Mouse (Mus musculus) adrenal gland, adult (tissue): Measurements from ENCODE around the gene Wdr43.

Experiments
- DNase-seq, 2 experiments: peaks; one replicate each; pipeline ENCODE4 v3.0.0; 2022 to 2023; ENCODE audit warnings: low spot score in 1 of 2; ENCODE audit not compliant: inconsistent age in 2 of 2

The Wdr43 gene

DNA sequence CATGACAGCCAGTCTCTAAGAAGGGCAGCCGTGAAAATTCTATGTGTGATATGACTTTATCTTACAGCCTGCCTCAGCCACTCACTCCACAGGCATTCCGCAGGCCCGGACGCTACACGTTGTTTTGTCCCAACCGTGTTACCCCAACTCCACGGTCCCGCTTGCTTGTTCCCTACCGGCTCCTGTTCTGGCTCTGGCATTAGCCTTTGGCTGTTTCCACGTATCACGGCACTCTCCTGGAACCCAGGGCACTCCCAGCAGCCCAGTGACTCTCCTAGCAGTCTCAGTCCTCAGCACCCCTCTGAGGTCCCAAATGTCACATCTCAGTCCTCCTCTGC, 82.9 kb downstream of the Wdr43 start:
- DNase-seq, result no peak

DNA sequence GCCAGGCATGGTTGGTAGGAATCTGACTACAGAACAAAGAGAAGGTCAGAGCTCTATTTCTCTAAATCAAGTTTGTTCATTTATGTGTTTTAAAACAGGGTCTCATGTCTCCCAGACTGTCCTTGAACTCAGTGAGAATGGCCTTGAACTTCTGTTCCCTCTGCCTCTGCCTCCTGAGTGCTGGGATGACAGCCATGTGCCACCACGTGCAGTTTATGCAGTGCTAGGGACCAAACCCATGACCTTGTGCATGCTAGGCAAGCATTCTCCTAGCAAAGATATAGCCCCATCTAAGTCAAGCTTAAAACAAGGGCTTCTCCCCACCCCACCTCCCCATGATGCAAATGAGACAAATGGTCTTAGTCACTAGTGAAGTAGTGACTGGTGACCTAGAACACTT, 89.4 kb downstream of the Wdr43 start:
- no peak for DNase-seq

DNA sequence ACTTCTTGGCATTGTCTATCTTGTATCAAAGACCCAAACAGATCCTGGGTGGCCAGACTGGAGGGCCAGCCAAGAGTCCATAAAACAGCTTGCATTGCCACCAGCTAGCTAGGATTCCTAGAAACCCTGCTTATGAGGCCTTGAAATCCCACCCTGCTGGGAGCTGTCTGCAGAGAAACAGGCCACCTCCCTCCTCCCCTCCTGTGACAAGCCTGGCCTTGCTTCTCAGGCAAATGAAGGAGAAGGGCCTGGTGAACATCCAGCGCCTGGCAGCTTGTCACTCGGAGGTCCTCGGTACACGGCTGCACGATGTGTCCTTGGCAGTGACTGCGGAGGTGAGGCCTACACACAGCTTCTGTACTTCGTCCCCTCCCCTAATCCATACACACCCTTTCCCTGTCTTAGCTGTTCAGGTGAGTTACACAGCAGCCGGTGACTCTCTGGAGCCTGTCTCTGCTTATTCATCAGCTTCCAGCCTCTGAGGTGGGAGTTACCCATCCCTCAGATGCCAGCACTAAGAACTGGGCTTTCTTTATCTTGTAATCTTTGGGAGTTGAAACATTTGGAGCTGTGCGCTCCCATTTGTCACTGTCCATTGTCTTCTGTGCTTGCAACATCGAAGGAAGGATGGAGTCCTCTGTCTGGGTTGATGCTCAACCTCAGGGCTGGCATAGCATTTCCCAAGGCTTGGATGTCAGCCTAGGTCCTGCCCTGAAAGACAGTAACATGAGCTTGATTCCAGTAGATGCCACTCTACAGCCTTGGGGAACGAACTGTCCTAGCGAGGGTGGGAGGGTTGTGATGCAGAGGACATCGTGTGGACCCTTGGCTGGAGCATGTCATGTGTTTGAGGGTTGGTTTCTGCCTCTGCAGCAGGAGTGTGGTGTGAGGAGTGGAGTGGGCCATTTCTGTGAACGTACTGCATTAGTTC, 90.1 kb downstream of the Wdr43 start:
- no peak for DNase-seq

DNA sequence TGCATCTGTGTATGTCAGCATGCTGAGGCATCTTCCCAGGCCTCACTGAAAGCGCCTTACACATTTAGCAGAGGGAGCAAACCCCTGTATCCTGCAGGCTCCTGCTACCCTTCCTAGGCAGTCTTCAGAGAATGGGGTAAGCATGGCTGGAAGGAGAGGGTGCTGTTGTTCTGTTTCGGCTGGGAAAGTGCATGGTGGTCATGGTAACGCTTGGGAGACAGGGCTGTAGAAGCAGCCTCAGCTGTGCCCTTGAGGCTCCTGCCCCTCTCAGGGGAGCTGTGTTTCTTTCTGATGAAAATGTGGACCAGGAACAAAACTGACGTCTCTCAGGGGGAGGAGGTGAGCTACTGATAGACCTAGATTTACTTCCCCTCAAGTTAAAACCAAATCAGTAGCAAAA, 92.0 kb downstream of the Wdr43 start:
- DNase-seq, result no peak
